Mouse (Mus musculus) gonadal fat pad, adult 2 months (tissue): ENCODE data around the gene Cachd1. TPM values are rescaled to one million over a fixed set of nuclear protein-coding genes. Genes with fewer than 3 reads are reported as not detected.

Source experiments
- DNase-seq: peaks from one replicate; pipeline ENCODE4 v3.0.0-alpha.2; 2012; ENCODE audit warnings: low read depth
- polyA plus RNA-seq: library from polyadenylated mRNA; depleted of rRNA; stranded (reverse); fragments of >200 nt; gene quantifications from 2 replicates; pipeline ENCODE4 v1.2.3, GENCODE M21; 2012; rRNA removed

Gene Cachd1
- polyA plus RNA-seq = 81.0 and 97.7 TPM in 2 replicates

GRCm38 (mm10) chr4:100776043-100776870, at the start of gene Cachd1:
Gene Cachd1, plus strand, starts transcription at chr4:100776675.
- DNase-seq = no peak

GRCm38 (mm10) chr4:100728896-100729479, 47.5 kb upstream of the Cachd1 start:
- DNase-seq = peak; percentile 59

GRCm38 (mm10) chr4:100735098-100735935, 41.2 kb upstream of the Cachd1 start:
- DNase-seq = no peak

- no peak for DNase-seq
Observed at GRCm38 (mm10) chr4:100735936-100736349, 40.5 kb upstream of the Cachd1 start.

GRCm38 (mm10) chr4:100743615-100744014, 32.9 kb upstream of the Cachd1 start:
- DNase-seq = no peak

- no peak for DNase-seq
Observed at GRCm38 (mm10) chr4:100752278-100752677, 24.2 kb upstream of the Cachd1 start.

GRCm38 (mm10) chr4:100755632-100756031, 20.8 kb upstream of the Cachd1 start:
- DNase-seq = no peak

GRCm38 (mm10) chr4:100756499-100756898, 20.0 kb upstream of the Cachd1 start:
- DNase-seq = no peak

GRCm38 (mm10) chr4:100758265-100758898, 18.1 kb upstream of the Cachd1 start:
- DNase-seq = no peak

- DNase-seq = no peak
Observed at GRCm38 (mm10) chr4:100759603-100760002, 16.9 kb upstream of the Cachd1 start.

- DNase-seq = no peak
Observed at GRCm38 (mm10) chr4:100760416-100760815, 16.1 kb upstream of the Cachd1 start.

GRCm38 (mm10) chr4:100768606-100769005, 7.9 kb upstream of the Cachd1 start:
- DNase-seq = peak; percentile 87

GRCm38 (mm10) chr4:100776871-100777375, 448 bp downstream of the Cachd1 start:
- no peak for DNase-seq

- DNase-seq = no peak
Observed at GRCm38 (mm10) chr4:100777376-100778041, 1.0 kb downstream of the Cachd1 start.

- no peak for DNase-seq
Observed at GRCm38 (mm10) chr4:100778082-100778481, 1.6 kb downstream of the Cachd1 start.

GRCm38 (mm10) chr4:100779023-100779422, 2.5 kb downstream of the Cachd1 start:
- no peak for DNase-seq

GRCm38 (mm10) chr4:100779695-100780094, 3.2 kb downstream of the Cachd1 start:
- DNase-seq = no peak

- DNase-seq = no peak
Observed at GRCm38 (mm10) chr4:100780911-100781310, 4.4 kb downstream of the Cachd1 start.

- no peak for DNase-seq
Observed at GRCm38 (mm10) chr4:100782348-100782747, 5.9 kb downstream of the Cachd1 start.

- DNase-seq = no peak
Observed at GRCm38 (mm10) chr4:100782891-100783290, 6.4 kb downstream of the Cachd1 start.

- no peak for DNase-seq
Observed at GRCm38 (mm10) chr4:100787201-100787600, 10.7 kb downstream of the Cachd1 start.
